ENCODE assay signal across 29 mouse cellular contexts in genomic region chr19:47184221-47184620, GRCm38 (mm10). TPM values are rescaled to one million over a fixed set of nuclear protein-coding genes. Genes with fewer than 3 reads are reported as not detected.
DNase-seq lines count a peak whose midpoint lies in the region; ATAC-seq and TF ChIP-seq lines count a peak whose summit lies in the region.
"Had no signal": no experiment of that assay in that cellular context is flagged by ENCODE, and none has a peak within 500 bp of the region (broad histone marks: within the 10 kb centered on the region; RNA-seq: fewer than 3 reads in every experiment).

No protein-coding gene starts in this region.

- 58% methylated on average over 8 of the region's 8 CpGs for WGBS in cerebellum, adult 2 months
- 64% methylated on average over 8 of the region's 8 CpGs for WGBS in liver, embryonic 11.5 days

- 0 out of 2 replicates have a peak overlapping the region, but pooled peaks have one; percentile 19 for H3K27ac ChIP-seq in cerebellum, adult 2 months (ENCODE audit: insufficient read depth, low read length)
- no peak overlapping the region for H3K27ac ChIP-seq in liver, embryonic 11.5 days (ENCODE audit: low read depth, low read length)
- H3K27ac ChIP-seq: forebrain, embryonic 10.5 days; forebrain, embryonic 13.5 days; heart, adult 2 months; heart, embryonic 10.5 days; heart, embryonic 13.5 days; hindbrain, embryonic 13.5 days; intestine, embryonic 15.5 days had no signal

- no peak for TF ChIP-seq CTCF in cerebellum, adult 2 months (IDR thresholded peaks at IDR 0.05; ENCODE audit: borderline replicate concordance, insufficient read depth, low read depth, low read length)

- 0 out of 2 replicates have a peak, but pooled peaks cover 4% of the 10 kb centered on the region for H3K9me3 ChIP-seq in liver, embryonic 11.5 days (ENCODE audit: control insufficient read depth, low read length)
- H3K9me3 ChIP-seq: intestine, embryonic 15.5 days had no signal

- no peak overlapping the region for H3K4me3 ChIP-seq in cerebellum, adult 2 months (replicated peaks; ENCODE audit: insufficient read depth, low read depth, low read length)
- no peak overlapping the region for H3K4me3 ChIP-seq in liver, embryonic 11.5 days (ENCODE audit: low read depth, low read length)
- H3K4me3 ChIP-seq: forebrain, embryonic 10.5 days; forebrain, embryonic 13.5 days; heart, adult 2 months; heart, embryonic 10.5 days; heart, embryonic 13.5 days; hindbrain, embryonic 13.5 days; intestine, embryonic 15.5 days had no signal

- no peak for TF ChIP-seq POLR2A in cerebellum, adult 2 months (IDR thresholded peaks at IDR 0.05; ENCODE audit: borderline replicate concordance, insufficient read depth, low read length)

- no peak for ATAC-seq in liver, embryonic 11.5 days (replicated peaks; ENCODE audit: low FRiP score)
- ATAC-seq: activated CD4-positive, CD25-positive, alpha-beta regulatory T cell, adult 4 months; forebrain, embryonic 13.5 days; forebrain, embryonic 16.5 days; hindbrain, embryonic 16.5 days; intestine, embryonic 15.5 days had no signal

- no peak overlapping the region for H3K9ac ChIP-seq in liver, embryonic 11.5 days (ENCODE audit: low read depth, low read length)
- H3K9ac ChIP-seq: forebrain, embryonic 13.5 days; heart, embryonic 13.5 days; hindbrain, embryonic 13.5 days; intestine, embryonic 15.5 days had no signal

- H3K4me2 ChIP-seq in liver, embryonic 11.5 days: no peak overlapping the region
- H3K4me2 ChIP-seq: forebrain, embryonic 13.5 days; heart, embryonic 13.5 days; hindbrain, embryonic 13.5 days; intestine, embryonic 15.5 days had no signal

- H3K27me3 ChIP-seq in cerebellum, adult 2 months (ENCODE audit: control insufficient read depth, insufficient read depth, low read length): no peaks in the 10 kb centered on the region
- H3K27me3 ChIP-seq in liver, embryonic 11.5 days (replicated peaks; ENCODE audit: control insufficient read depth, insufficient read depth, low read length): peaks cover 22% of the 10 kb centered on the region

- DNase-seq in cerebellum, adult 2 months: peak; percentile 16 to 20
- DNase-seq in cerebellum, postnatal 36 days: no peak
- peak; percentile 48 for DNase-seq in cerebellum, adult 9-11 months
- no peak for DNase-seq in cerebellum, postnatal 14 days
- peak; percentile 54 for DNase-seq in ES-CJ7 (ENCODE audit: low read depth, low spot score)
- no peak for DNase-seq in liver, embryonic 11.5 days (ENCODE audit: low spot score)
- DNase-seq: adrenal gland, adult 8-10 months; adrenal gland, postnatal 25 days; B cell, adult 2 months; gastrocnemius, postnatal 10 days; gastrocnemius, postnatal 36 days; heart, adult 2 months; heart, postnatal 14 days; heart, postnatal 4 days; kidney, adult 11 months; kidney, adult 8-10 months had no signal

- peaks cover 33% of the 10 kb centered on the region for H3K4me1 ChIP-seq in cerebellum, adult 2 months (ENCODE audit: control insufficient read depth, insufficient read depth, low read length)
- no peaks in the 10 kb centered on the region for H3K4me1 ChIP-seq in liver, embryonic 11.5 days (replicated peaks; ENCODE audit: control insufficient read depth, insufficient read depth, low read length)

- H3K36me3 ChIP-seq in liver, embryonic 11.5 days (ENCODE audit: control insufficient read depth, insufficient read depth, low read length): no peaks in the 10 kb centered on the region
- H3K36me3 ChIP-seq: forebrain, embryonic 10.5 days; heart, embryonic 10.5 days; heart, embryonic 13.5 days; hindbrain, embryonic 13.5 days; intestine, embryonic 15.5 days had no signal

RNA-seq across cellular contexts. Expression of gene Neurl1a, which starts 5.6 kb away (rescaled TPM):
- polyA plus RNA-seq in cerebellum, adult 2 months (2012; rRNA removed): 77.8 and 91.5 TPM in 2 replicates
- 4.5 and 4.6 TPM in 2 replicates for polyA plus RNA-seq in liver, embryonic 11.5 days (2014; fragmentation: Nextera tagmentation; extraction: Ambion mirVana)

RNA-seq across cellular contexts. Expression of gene Calhm3, which starts 26.7 kb away (rescaled TPM):
- not detected in 2 replicates for polyA plus RNA-seq in cerebellum, adult 2 months (2012; rRNA removed)
- polyA plus RNA-seq in liver, embryonic 11.5 days (2014; fragmentation: Nextera tagmentation; extraction: Ambion mirVana): not detected in 2 replicates
- polyA plus RNA-seq: activated CD4-positive, CD25-positive, alpha-beta regulatory T cell, adult 4 months; embryonic facial prominence, embryonic 11.5 days; embryonic facial prominence, embryonic 14.5 days; forebrain, embryonic 10.5 days; forebrain, embryonic 13.5 days; forebrain, embryonic 16.5 days; heart, adult 2 months; heart, embryonic 10.5 days; heart, embryonic 13.5 days; heart, embryonic 16.5 days; hindbrain, embryonic 13.5 days; hindbrain, embryonic 16.5 days had no signal

RNA-seq across cellular contexts. Expression of gene Calhm1, which starts 40.2 kb away (rescaled TPM):
- not detected in 2 replicates for polyA plus RNA-seq in cerebellum, adult 2 months (2012; rRNA removed)
- not detected in 2 replicates for polyA plus RNA-seq in liver, embryonic 11.5 days (2014; fragmentation: Nextera tagmentation; extraction: Ambion mirVana)
- polyA plus RNA-seq: activated CD4-positive, CD25-positive, alpha-beta regulatory T cell, adult 4 months; brain, embryonic 14.5 days; embryonic facial prominence, embryonic 11.5 days; embryonic facial prominence, embryonic 14.5 days; forebrain, embryonic 10.5 days; forebrain, embryonic 13.5 days; forebrain, embryonic 16.5 days; heart, adult 2 months; heart, embryonic 10.5 days; heart, embryonic 13.5 days; heart, embryonic 16.5 days; hindbrain, embryonic 13.5 days; hindbrain, embryonic 16.5 days; intestine, embryonic 15.5 days had no signal

RNA-seq across cellular contexts. Expression of gene Calhm2, which starts 46.1 kb away (rescaled TPM):
- 1.3 and 1.4 TPM in 2 replicates for polyA plus RNA-seq in cerebellum, adult 2 months (2012; rRNA removed)
- 1.2 and 1.5 TPM in 2 replicates for polyA plus RNA-seq in liver, embryonic 11.5 days (2014; fragmentation: Nextera tagmentation; extraction: Ambion mirVana)

Comparison
In these comparisons a context has a peak if more than half of its experiments do, and no peak if none do; other contexts are left out.
1. DNase-seq: peak in cerebellum, adult 2 months (2 of 2), cerebellum, adult 9-11 months (single experiment) and ES-CJ7 (single experiment); none in cerebellum, postnatal 36 days (0 of 2), cerebellum, postnatal 14 days (0 of 2) and liver, embryonic 11.5 days (single experiment).
2. RNA of gene Neurl1a, which starts 5.6 kb away (polyA plus RNA-seq): 77.8 to 91.5 TPM in cerebellum, adult 2 months; 4.5 to 4.6 TPM in liver, embryonic 11.5 days; every median in the first group is over 10 times any median in the second.